Mouse (Mus musculus) forebrain, embryonic 11.5 days (tissue): ENCODE results near the gene Fhl3. TPM values are rescaled to one million over a fixed set of nuclear protein-coding genes. Genes with fewer than 3 reads are reported as not detected.

Source experiments
- ATAC-seq: fragments of 200-750 bp; cut with Nextera tagmentation; replicated peaks from 2 replicates; pipeline ENCODE4 v1.8.0; 2017; ENCODE audit warnings: moderate TSS enrichment; ENCODE audit not compliant: low FRiP score
- DNase-seq: peaks from one replicate; pipeline ENCODE4 v3.0.0-alpha.2; 2017; ENCODE audit warnings: low spot score
- H3K27ac ChIP-seq: fragments of 300-500 bp; sonication (generic); 2 replicates; pipeline ENCODE4 v1.5.1; 2014; ENCODE audit warnings: low read depth, low read length
- H3K27me3 ChIP-seq: fragments of 300-500 bp; sonication (generic); 2 replicates; pipeline ENCODE4 v1.6.1; 2014; ENCODE audit warnings: mild to moderate bottlenecking, low read length, mixed read lengths; ENCODE audit not compliant: control insufficient read depth, insufficient read depth
- H3K36me3 ChIP-seq: fragments of 300-500 bp; sonication (generic); 2 replicates; pipeline ENCODE4 v1.6.1; 2014; ENCODE audit warnings: mild to moderate bottlenecking, low read length, moderate library complexity, mixed read lengths; ENCODE audit not compliant: control insufficient read depth, insufficient read depth
- H3K4me1 ChIP-seq: fragments of 300-500 bp; sonication (generic); replicated peaks from 2 replicates; pipeline ENCODE4 v1.6.1; 2014; ENCODE audit warnings: low read length, mixed read lengths; ENCODE audit not compliant: control insufficient read depth, insufficient read depth
- H3K4me2 ChIP-seq: fragments of 300-500 bp; sonication (generic); 2 replicates; pipeline ENCODE4 v1.6.1; 2014; ENCODE audit warnings: low read depth, mild to moderate bottlenecking, low read length, moderate library complexity, mixed read lengths; ENCODE audit not compliant: severe bottlenecking
- H3K4me3 ChIP-seq: fragments of 300-500 bp; sonication (generic); 2 replicates; pipeline ENCODE4 v1.5.1; 2014; ENCODE audit warnings: low read depth, low read length
- H3K9ac ChIP-seq: fragments of 300-500 bp; sonication (generic); 2 replicates; pipeline ENCODE4 v1.6.1; 2014; ENCODE audit warnings: low read length
- H3K9me3 ChIP-seq: fragments of 300-500 bp; sonication (generic); 2 replicates; pipeline ENCODE4 v1.6.1; 2016; ENCODE audit warnings: low read length, mixed read lengths; ENCODE audit not compliant: control insufficient read depth
- WGBS: fragments of 180-500 bp; shearing (Covaris S2); extraction: QIAGEN DNeasy Blood & Tissue Kit; methylation state at CpG from one replicate; pipeline ENCODE4 v1.1.7; 2014; 5-methylcytosine and 5-hydroxymethylcytosine counted together
- polyA plus RNA-seq: library from polyadenylated mRNA; unstranded; fragments of >200 nt; fragmentation: Nextera tagmentation; extraction: Ambion mirVana; gene quantifications from 2 replicates; pipeline ENCODE4 v1.2.1, GENCODE M21; 2014

Gene Fhl3
- polyA plus RNA-seq: 5.5 and 6.4 TPM in 2 replicates

DNA sequence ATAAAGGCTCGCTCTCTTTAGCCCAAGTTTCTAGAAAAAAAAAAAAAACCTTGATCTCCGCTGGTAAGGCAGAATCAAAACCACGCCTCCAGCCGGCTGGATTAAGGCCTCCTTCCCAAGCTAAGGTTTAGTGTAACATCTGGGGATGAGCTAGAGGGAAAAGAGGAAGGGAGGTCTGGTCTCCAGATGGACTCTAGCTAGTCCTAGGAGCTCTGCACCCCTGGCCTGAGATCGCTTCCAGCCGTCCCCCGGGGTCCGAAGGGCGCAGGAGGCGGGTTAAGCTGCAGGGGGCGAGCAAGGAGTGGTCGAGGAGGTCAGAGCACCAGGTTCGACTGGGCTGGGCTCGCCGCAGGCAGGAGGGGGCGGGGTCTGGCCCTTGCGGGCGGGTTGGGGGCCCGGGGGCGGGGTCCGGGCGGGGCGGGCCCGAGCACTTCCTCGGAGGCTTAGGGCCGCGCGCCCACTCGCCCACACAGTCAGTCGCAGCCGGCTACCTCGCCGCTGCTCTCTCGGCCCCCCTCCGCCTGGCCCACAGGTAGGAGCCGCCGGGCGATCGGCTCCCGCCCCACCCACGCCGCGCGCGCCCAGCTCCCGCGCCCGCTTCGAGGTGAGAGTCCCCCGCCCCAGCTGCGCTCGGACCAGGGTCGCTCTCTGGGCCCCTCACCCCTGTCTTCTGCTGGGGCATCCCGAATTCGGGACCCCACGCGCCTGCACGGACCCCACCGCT, at the start of gene Fhl3:
Gene Fhl3 (plus strand): TSS at position 454 of the 724 bp plus-strand sequence.
- Histone ChIP-seq H3K4me2 (peak within 1 kb of the TSS; percentile 98), H3K36me3 (no peaks in the 10 kb centered on the region), H3K9me3 (no peaks in the 10 kb centered on the region), H3K4me3 (peak within 1 kb of the TSS; percentile 72), H3K27me3 (0 out of 2 replicates have a peak, but pooled peaks cover 2% of the 10 kb centered on the region), H3K4me1 (peaks cover 23% of the 10 kb centered on the region), H3K9ac (peak within 1 kb of the TSS; percentile 74), H3K27ac (no peak within 1 kb of the TSS)
- peak; percentile 86 for DNase-seq
- ATAC-seq: peak; percentile 74
- WGBS: under 1% methylated on average over 44 of the region's 59 CpGs

- H3K36me3 ChIP-seq: no peaks in the 10 kb centered on the region
- peaks cover 18% of the 10 kb centered on the region for H3K4me1 ChIP-seq
- H3K9ac ChIP-seq: no peak overlapping the region
- WGBS: 2% methylated on average over 9 of the region's 9 CpGs
- ATAC-seq: peak; percentile 51
- no peak overlapping the region for H3K4me3 ChIP-seq
- H3K9me3 ChIP-seq: no peaks in the 10 kb centered on the region
- no peak overlapping the region for H3K27ac ChIP-seq
- DNase-seq: peak; percentile 75
- H3K27me3 ChIP-seq: peaks cover 38% of the 10 kb centered on the region
- peak overlapping the region; percentile 29; the same call in 1 of the 2 replicates for H3K4me2 ChIP-seq
These were observed 47.6 kb upstream of the Fhl3 start for GRCm38 (mm10) chr4:124652886-124653285.

DNA sequence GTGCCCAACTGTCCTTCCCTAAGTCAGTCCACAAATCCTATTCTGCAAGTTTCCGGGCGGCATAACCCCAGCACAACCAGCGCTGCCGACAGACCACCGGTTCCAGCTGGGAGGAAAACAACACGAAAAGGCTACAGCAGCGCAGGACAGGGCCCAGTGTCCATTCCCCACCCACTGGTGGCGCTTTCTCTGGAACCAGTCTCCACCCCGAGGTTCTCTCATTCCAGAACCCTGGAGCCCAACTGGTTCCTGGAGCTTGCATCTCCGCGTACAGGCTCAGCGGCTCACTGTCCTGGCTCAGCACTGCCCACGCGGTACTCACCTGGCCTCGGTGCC, 44.0 kb upstream of the Fhl3 start, which contains the start of gene Pou3f1:
Gene Pou3f1 (plus strand): TSS at position 290 of the 336 bp plus-strand sequence.
- H3K4me2 ChIP-seq: peak within 1 kb of the TSS; percentile 86
- peak within 1 kb of the TSS; percentile 57 for H3K9ac ChIP-seq
- H3K4me1 ChIP-seq: peaks cover 23% of the 10 kb centered on the region
- no peak within 1 kb of the TSS; the same call in 1 of the 2 replicates for H3K27ac ChIP-seq
- H3K27me3 ChIP-seq: peaks cover 64% of the 10 kb centered on the region
- DNase-seq (peak; percentile 65), ATAC-seq (peak; percentile 4; the same call in 1 of the 2 replicates)
- H3K4me3 ChIP-seq: peak within 1 kb of the TSS; percentile 59
- 1% methylated on average over 15 of the region's 15 CpGs for WGBS
- H3K36me3 ChIP-seq: no peaks in the 10 kb centered on the region
- no peaks in the 10 kb centered on the region for H3K9me3 ChIP-seq

DNA sequence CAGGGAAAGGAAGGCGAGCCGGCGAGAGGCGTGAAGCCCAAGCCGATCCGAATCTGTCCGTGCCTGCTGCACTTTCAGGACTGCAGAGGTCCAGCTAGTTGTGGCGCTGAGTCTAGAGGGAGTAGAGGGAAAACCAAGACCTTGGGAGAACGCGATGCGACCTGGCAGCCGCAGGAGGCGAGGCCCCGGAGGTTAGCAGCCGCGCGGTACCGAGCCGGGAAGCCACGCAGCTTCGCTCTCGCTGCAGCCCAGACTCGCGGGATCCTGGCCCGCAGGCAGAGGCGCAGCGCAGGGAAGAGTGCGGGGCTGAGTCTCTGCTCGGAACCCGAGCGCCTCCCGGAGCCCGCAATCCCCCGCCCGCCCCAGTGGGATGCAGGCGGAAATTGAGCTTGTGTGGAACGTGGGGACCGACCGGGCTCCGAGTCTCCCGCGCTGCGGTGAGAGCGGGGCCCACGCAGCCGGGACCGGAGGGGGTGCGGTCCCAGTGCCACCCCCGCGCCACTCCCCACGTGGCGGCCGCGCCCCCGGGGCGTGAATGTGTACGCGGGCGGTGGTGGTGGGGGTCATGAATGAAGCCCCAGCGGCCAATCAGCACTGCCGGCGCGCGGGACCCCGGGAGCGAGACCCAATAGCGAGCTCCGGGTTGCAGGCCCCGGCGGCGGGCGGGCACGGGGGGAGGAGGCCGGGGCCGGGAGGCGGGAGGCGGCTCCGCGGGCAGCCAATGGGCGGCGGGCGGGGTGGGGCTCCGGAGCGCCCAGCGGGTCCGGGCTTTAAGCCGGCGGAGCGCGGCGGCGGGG, 43.4 kb upstream of the Fhl3 start:
- WGBS: under 1% methylated on average over 57 of the region's 92 CpGs
- Histone ChIP-seq H3K4me2 (peak overlapping the region; percentile 86), H3K9me3 (no peaks in the 10 kb centered on the region), H3K4me3 (peak overlapping the region; percentile 59), H3K36me3 (no peaks in the 10 kb centered on the region), H3K9ac (peak overlapping the region; percentile 57), H3K27me3 (peaks cover 69% of the 10 kb centered on the region), H3K27ac (no peak overlapping the region), H3K4me1 (peaks cover 23% of the 10 kb centered on the region)
- peak; percentile 90 for ATAC-seq
- peak; percentile 95 for DNase-seq

- peaks cover 18% of the 10 kb centered on the region for H3K4me1 ChIP-seq
- peak; percentile 37 for ATAC-seq
- no peaks in the 10 kb centered on the region for H3K36me3 ChIP-seq
- H3K27ac ChIP-seq: no peak overlapping the region; the same call in 1 of the 2 replicates
- DNase-seq: no peak
- H3K9me3 ChIP-seq: no peaks in the 10 kb centered on the region
- peak overlapping the region; percentile 59 for H3K4me3 ChIP-seq
- peaks cover 75% of the 10 kb centered on the region for H3K27me3 ChIP-seq
- 0% methylated on average over 50 of the region's 61 CpGs for WGBS
- H3K4me2 ChIP-seq: peak overlapping the region; percentile 86
- peak overlapping the region; percentile 56 for H3K9ac ChIP-seq
These were observed 42.7 kb upstream of the Fhl3 start for GRCm38 (mm10) chr4:124657781-124658180.

GRCm38 (mm10) chr4:124658412-124658851, 42.1 kb upstream of the Fhl3 start:
- Histone ChIP-seq H3K4me3 (peak overlapping the region; percentile 59), H3K4me1 (peaks cover 12% of the 10 kb centered on the region), H3K9ac (peak overlapping the region; percentile 56), H3K27me3 (peaks cover 77% of the 10 kb centered on the region), H3K4me2 (peak overlapping the region; percentile 86), H3K27ac (no peak overlapping the region), H3K9me3 (no peaks in the 10 kb centered on the region), H3K36me3 (no peaks in the 10 kb centered on the region)
- WGBS: under 1% methylated on average over 39 of the region's 39 CpGs
- ATAC-seq (no peak), DNase-seq (peak; percentile 74)

DNA sequence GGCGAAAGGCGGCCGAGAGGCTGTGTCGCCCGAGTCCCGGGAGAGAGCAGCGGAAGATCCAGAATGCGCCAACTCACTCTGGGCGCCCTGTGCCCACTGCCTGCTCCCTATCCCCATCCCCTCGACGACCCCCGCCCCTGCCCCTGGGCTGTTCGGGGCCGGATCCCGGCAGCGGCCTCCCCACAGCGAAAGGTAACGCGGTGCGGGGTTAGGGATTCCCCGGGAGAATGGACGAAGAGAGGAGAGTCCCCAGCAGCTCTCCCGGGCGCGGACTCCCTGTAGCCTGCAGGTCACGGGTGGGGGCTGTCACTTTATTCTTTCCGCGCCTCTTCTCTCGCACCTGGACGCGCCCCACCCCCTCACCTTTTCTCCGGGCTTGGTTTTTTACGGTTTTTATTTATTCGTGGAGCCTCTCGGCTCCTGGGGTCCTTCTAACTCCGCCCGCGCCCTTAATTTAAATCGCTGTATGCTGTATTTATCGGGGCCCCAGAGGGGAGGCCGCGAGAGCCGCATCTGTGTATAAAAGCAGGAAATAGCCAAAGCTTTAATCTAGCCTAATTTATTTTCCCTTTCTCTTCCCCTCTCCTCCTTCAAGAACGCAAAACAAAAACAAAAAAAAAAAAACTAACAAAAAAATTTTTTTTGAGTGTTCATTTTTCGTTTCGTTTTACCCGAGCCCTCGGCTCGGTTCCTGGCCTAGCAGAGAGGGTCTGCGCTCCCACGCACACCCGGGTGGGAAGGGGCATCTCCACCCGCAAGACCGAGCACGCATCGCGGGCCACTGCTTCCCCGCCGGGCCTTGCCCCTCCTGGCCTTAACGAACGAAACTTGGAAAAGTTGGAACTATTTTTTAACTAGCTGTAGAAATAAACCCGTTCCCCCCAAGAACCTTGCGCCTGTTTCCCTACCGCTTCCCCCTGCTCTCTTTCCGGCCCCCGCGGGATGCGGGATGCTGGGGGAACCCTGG, 41.0 kb upstream of the Fhl3 start:
- under 1% methylated on average over 68 of the region's 68 CpGs for WGBS
- H3K9ac ChIP-seq: peak overlapping the region; percentile 56
- DNase-seq: peak; percentile 70
- H3K27ac ChIP-seq: no peak overlapping the region
- peaks cover 76% of the 10 kb centered on the region for H3K27me3 ChIP-seq
- peaks cover 19% of the 10 kb centered on the region for H3K4me1 ChIP-seq
- H3K4me2 ChIP-seq: peak overlapping the region; percentile 86
- H3K9me3 ChIP-seq: no peaks in the 10 kb centered on the region
- ATAC-seq: no peak
- peak overlapping the region; percentile 59 for H3K4me3 ChIP-seq
- no peaks in the 10 kb centered on the region for H3K36me3 ChIP-seq

DNA sequence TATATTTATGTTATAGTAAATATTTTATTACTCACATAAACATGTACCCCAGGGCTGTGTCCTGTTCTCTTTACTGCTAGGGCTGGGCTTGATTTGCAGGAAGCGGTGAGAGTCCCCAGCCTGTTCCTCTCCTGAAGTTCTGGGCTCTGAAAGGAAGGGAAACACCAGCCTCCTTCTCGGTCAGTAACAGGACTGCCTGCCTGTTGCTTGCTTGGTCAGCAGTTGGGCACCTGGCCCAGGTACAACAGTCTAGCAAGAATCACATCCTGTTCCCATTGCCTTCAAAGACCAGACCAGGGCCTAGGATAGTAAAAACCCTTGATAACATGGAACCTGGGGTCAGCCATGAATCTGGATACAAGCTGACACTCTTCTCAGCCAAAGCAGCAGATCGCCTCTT, 39.9 kb upstream of the Fhl3 start:
- H3K4me3 ChIP-seq: peak overlapping the region; percentile 19
- WGBS: 33% methylated on average over 3 of the region's 3 CpGs
- DNase-seq (no peak), ATAC-seq (no peak)
- H3K36me3 ChIP-seq: no peaks in the 10 kb centered on the region
- H3K27ac ChIP-seq: no peak overlapping the region
- no peaks in the 10 kb centered on the region for H3K9me3 ChIP-seq
- H3K4me2 ChIP-seq: peak overlapping the region; percentile 19
- H3K9ac ChIP-seq: no peak overlapping the region
- H3K4me1 ChIP-seq: peaks cover 20% of the 10 kb centered on the region
- peaks cover 72% of the 10 kb centered on the region for H3K27me3 ChIP-seq
